8 mouse cellular contexts compared by ENCODE assay signal in the genomic region with DNA sequence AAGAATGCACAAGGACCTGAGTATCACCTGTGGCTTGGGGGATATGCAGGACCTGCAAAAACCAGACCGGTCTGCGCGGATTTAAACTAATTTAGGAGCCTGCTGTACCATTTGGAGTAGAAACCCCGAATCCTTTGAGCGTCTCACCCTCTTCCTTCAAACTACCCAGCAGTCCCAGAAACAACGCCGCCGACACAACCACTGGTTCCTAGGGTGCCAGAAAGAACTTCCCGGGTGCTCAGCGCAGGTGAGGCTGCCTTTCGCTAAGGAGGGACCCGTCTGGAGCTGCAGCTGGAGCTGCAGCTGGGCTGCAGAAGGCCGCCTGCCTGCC. TPM values are rescaled to one million over a fixed set of nuclear protein-coding genes. Genes with fewer than 3 reads are reported as not detected.
A peak's percentile ranks its signal among the peaks of the same experiment; 100 is the strongest.
DNase-seq lines count a peak whose midpoint lies in the region; ATAC-seq and TF ChIP-seq lines count a peak whose summit lies in the region.

No protein-coding gene starts in this region.

- no peaks in the 10 kb centered on the region for H3K9me3 ChIP-seq in limb, embryonic 15.5 days
- no peaks in the 10 kb centered on the region for H3K9me3 ChIP-seq in stomach, embryonic 16.5 days (replicated peaks; ENCODE audit: control insufficient read depth, low read length)

- H3K27me3 ChIP-seq in spleen, adult 2 months (ENCODE audit: control insufficient read depth, insufficient read depth, low read length) = no peaks in the 10 kb centered on the region
- no peaks in the 10 kb centered on the region for H3K27me3 ChIP-seq in limb, embryonic 15.5 days
- H3K27me3 ChIP-seq in stomach, embryonic 16.5 days (ENCODE audit: control insufficient read depth, insufficient read depth, low read length) = no peaks in the 10 kb centered on the region

- H3K36me3 ChIP-seq in spleen, adult 2 months (ENCODE audit: control insufficient read depth, insufficient read depth, low read length) = no peaks in the 10 kb centered on the region; the same call in 1 of the 2 replicates
- H3K36me3 ChIP-seq in limb, embryonic 15.5 days = peaks cover 16% of the 10 kb centered on the region; the same call in 1 of the 2 replicates
- no peaks in the 10 kb centered on the region for H3K36me3 ChIP-seq in stomach, embryonic 16.5 days (ENCODE audit: control insufficient read depth, insufficient read depth, low read length)

- no peaks in the 10 kb centered on the region for H3K4me1 ChIP-seq in spleen, adult 2 months (ENCODE audit: control insufficient read depth, insufficient read depth, insufficient read length)
- H3K4me1 ChIP-seq in embryonic fibroblast, embryonic 13.5 days (ENCODE audit: control insufficient read depth, insufficient read depth, low read length) = peaks cover 2% of the 10 kb centered on the region; the same call in 1 of the 2 replicates
- H3K4me1 ChIP-seq in limb, embryonic 15.5 days = peaks cover 17% of the 10 kb centered on the region
- H3K4me1 ChIP-seq in stomach, embryonic 16.5 days (ENCODE audit: control insufficient read depth, insufficient read depth, low read length) = peaks cover 7% of the 10 kb centered on the region

- H3K4me2 ChIP-seq in limb, embryonic 15.5 days = peak overlapping the region; percentile 66
- H3K4me2 ChIP-seq in stomach, embryonic 16.5 days (ENCODE audit: low read depth, low read length) = peak overlapping the region; percentile 64

- TF ChIP-seq POLR2A in spleen, adult 2 months (IDR thresholded peaks at IDR 0.05; ENCODE audit: low read depth, low read length) = no peak
- no peak for TF ChIP-seq POLR2A in embryonic fibroblast, embryonic 13.5 days (IDR thresholded peaks at IDR 0.05; ENCODE audit: low read depth, low read length)

- no peak overlapping the region for H3K27ac ChIP-seq in spleen, adult 2 months (ENCODE audit: insufficient read depth, low read length)
- no peak overlapping the region for H3K27ac ChIP-seq in embryonic fibroblast, embryonic 13.5 days (ENCODE audit: insufficient read depth, low read length)
- peak overlapping the region; percentile 90 for H3K27ac ChIP-seq in limb, embryonic 15.5 days
- peak overlapping the region; percentile 57 for H3K27ac ChIP-seq in stomach, embryonic 16.5 days (ENCODE audit: low read length)

- H3K4me3 ChIP-seq in spleen, adult 2 months (ENCODE audit: extremely low read depth, insufficient read depth, insufficient read length) = peak overlapping the region; percentile 75
- peak overlapping the region; percentile 81 for H3K4me3 ChIP-seq in embryonic fibroblast, embryonic 13.5 days (ENCODE audit: insufficient read depth, low read length)
- peak overlapping the region; percentile 85 for H3K4me3 ChIP-seq in limb, embryonic 15.5 days
- H3K4me3 ChIP-seq in stomach, embryonic 16.5 days (replicated peaks; ENCODE audit: low read length) = peak overlapping the region; percentile 82

- no peak for DNase-seq in spleen, adult 2 months (ENCODE audit: low read depth in 1 of 2, low spot score in 2 of 2)
- no peak for DNase-seq in spleen, postnatal 10 days (ENCODE audit: low spot score in 2 of 2)
- no peak for DNase-seq in cerebellum, postnatal 10 days
- DNase-seq in urinary bladder, postnatal 4 days (ENCODE audit: low spot score in 2 of 2) = no peak
- DNase-seq in spleen, postnatal 14 days (ENCODE audit: low spot score in 2 of 2) = no peak

- 3% methylated on average over 13 of the region's 13 CpGs for WGBS in spleen, adult 2 months
- WGBS in limb, embryonic 15.5 days = under 1% methylated on average over 12 of the region's 13 CpGs
- under 1% methylated on average over 13 of the region's 13 CpGs for WGBS in stomach, embryonic 16.5 days

- peak overlapping the region; percentile 80 for H3K9ac ChIP-seq in limb, embryonic 15.5 days
- peak overlapping the region; percentile 91 for H3K9ac ChIP-seq in stomach, embryonic 16.5 days (ENCODE audit: low read length)

- ATAC-seq in limb, embryonic 15.5 days (ENCODE audit: insufficient number of reproducible peaks, low FRiP score, low TSS enrichment, low read depth) = no peak
- no peak; the same call in 1 of the 2 replicates for ATAC-seq in stomach, embryonic 16.5 days (ENCODE audit: insufficient read depth, low FRiP score)

- TF ChIP-seq CTCF in spleen, adult 2 months (IDR thresholded peaks at IDR 0.05; ENCODE audit: extremely low read depth, insufficient read depth, insufficient read length, insufficient replicate concordance) = no peak
- TF ChIP-seq CTCF in embryonic fibroblast, embryonic 13.5 days (IDR thresholded peaks at IDR 0.05; ENCODE audit: borderline replicate concordance, insufficient read depth, low read length) = no peak

RNA-seq across cellular contexts. Expression of gene Slc25a15, which starts 0.6 kb away (rescaled TPM):
- 1.4 and 1.5 TPM in 2 replicates for polyA plus RNA-seq in spleen, adult 2 months (2012; rRNA removed)
- polyA plus RNA-seq in embryonic fibroblast, embryonic 13.5 days (2011; ENCODE audit: insufficient read length, low read depth, missing spikeins) = 7.5 and 10.2 TPM in 2 replicates
- polyA plus RNA-seq in limb, embryonic 15.5 days (2015; fragmentation: Nextera tagmentation; extraction: Ambion mirVana) = 18.3 and 19.4 TPM in 2 replicates
- polyA plus RNA-seq in stomach, embryonic 16.5 days (2015; fragmentation: Nextera tagmentation; extraction: Ambion mirVana) = 34.7 and 37.3 TPM in 2 replicates

RNA-seq across cellular contexts. Expression of gene Mrps31, which starts 13.4 kb away (rescaled TPM):
- 1.4 and 1.6 TPM in 2 replicates for polyA plus RNA-seq in spleen, adult 2 months (2012; rRNA removed)
- 21.7 and 22.1 TPM in 2 replicates for polyA plus RNA-seq in embryonic fibroblast, embryonic 13.5 days (2011; ENCODE audit: insufficient read length, low read depth, missing spikeins)
- 35.4 and 35.8 TPM in 2 replicates for polyA plus RNA-seq in limb, embryonic 15.5 days (2015; fragmentation: Nextera tagmentation; extraction: Ambion mirVana)
- polyA plus RNA-seq in stomach, embryonic 16.5 days (2015; fragmentation: Nextera tagmentation; extraction: Ambion mirVana) = 45.7 and 48.8 TPM in 2 replicates

Comparison
In these comparisons a context has a peak if more than half of its experiments do, and no peak if none do; other contexts are left out.
1. H3K27ac ChIP-seq: peak in limb, embryonic 15.5 days (single experiment) and stomach, embryonic 16.5 days (single experiment); none in spleen, adult 2 months (single experiment) and embryonic fibroblast, embryonic 13.5 days (single experiment).
2. Peak in every context shown above with its lines, with median percentiles within 50 percentile points of each other: H3K4me3 ChIP-seq.